Mouse (Mus musculus) heart, embryonic 11.5 days (tissue): ENCODE results near the gene Mrps18a. TPM values are rescaled to one million over a fixed set of nuclear protein-coding genes. Genes with fewer than 3 reads are reported as not detected.

Source experiments
- ATAC-seq: fragments of 200-750 bp; cut with Nextera tagmentation; replicated peaks from 2 replicates; pipeline ENCODE4 v1.8.0; 2017; ENCODE audit warnings: moderate library complexity; ENCODE audit not compliant: insufficient number of reproducible peaks, low FRiP score, low TSS enrichment
- H3K27ac ChIP-seq: fragments of 300-500 bp; sonication (generic); 2 replicates; pipeline ENCODE4 v1.5.1; 2014; ENCODE audit warnings: mild to moderate bottlenecking, low read depth, low read length
- H3K27me3 ChIP-seq: fragments of 300-500 bp; sonication (generic); 2 replicates; pipeline ENCODE4 v1.6.1; 2014; ENCODE audit warnings: mild to moderate bottlenecking, low read length, mixed read lengths; ENCODE audit not compliant: control insufficient read depth, insufficient read depth
- H3K36me3 ChIP-seq: fragments of 300-500 bp; sonication (generic); 2 replicates; pipeline ENCODE4 v1.6.1; 2014; ENCODE audit warnings: mild to moderate bottlenecking, low read length, moderate library complexity, mixed read lengths; ENCODE audit not compliant: control insufficient read depth, insufficient read depth
- H3K4me1 ChIP-seq: fragments of 300-500 bp; sonication (generic); 2 replicates; pipeline ENCODE4 v1.6.1; 2014; ENCODE audit warnings: low read length; ENCODE audit not compliant: control insufficient read depth, insufficient read depth
- H3K4me2 ChIP-seq: fragments of 300-500 bp; sonication (generic); 2 replicates; pipeline ENCODE4 v1.6.1; 2014; ENCODE audit warnings: mild to moderate bottlenecking, moderate library complexity
- H3K4me3 ChIP-seq: fragments of 300-500 bp; sonication (generic); 2 replicates; pipeline ENCODE4 v1.5.1; 2014; ENCODE audit warnings: low read depth, low read length
- H3K9ac ChIP-seq: fragments of 300-500 bp; sonication (generic); 2 replicates; pipeline ENCODE4 v1.6.1; 2014; ENCODE audit warnings: mild to moderate bottlenecking, low read depth, low read length, moderate library complexity
- H3K9me3 ChIP-seq: fragments of 300-500 bp; sonication (generic); replicated peaks from 2 replicates; pipeline ENCODE4 v1.6.1; 2016; ENCODE audit warnings: low read length; ENCODE audit not compliant: control insufficient read depth
- WGBS: fragments of 180-500 bp; shearing (Covaris S2); extraction: QIAGEN DNeasy Blood & Tissue Kit; methylation state at CpG from one replicate; pipeline ENCODE4 v1.1.7; 2014; ENCODE audit not compliant: insufficient replicate concordance; 5-methylcytosine and 5-hydroxymethylcytosine counted together
- polyA plus RNA-seq: library from polyadenylated mRNA; unstranded; fragments of >200 nt; fragmentation: Nextera tagmentation; extraction: Ambion mirVana; gene quantifications from 2 replicates; pipeline ENCODE4 v1.2.1, GENCODE M21; 2014

Mrps18a gene
- polyA plus RNA-seq, 1 experiment from 2014 or later: 123 TPM

DNA sequence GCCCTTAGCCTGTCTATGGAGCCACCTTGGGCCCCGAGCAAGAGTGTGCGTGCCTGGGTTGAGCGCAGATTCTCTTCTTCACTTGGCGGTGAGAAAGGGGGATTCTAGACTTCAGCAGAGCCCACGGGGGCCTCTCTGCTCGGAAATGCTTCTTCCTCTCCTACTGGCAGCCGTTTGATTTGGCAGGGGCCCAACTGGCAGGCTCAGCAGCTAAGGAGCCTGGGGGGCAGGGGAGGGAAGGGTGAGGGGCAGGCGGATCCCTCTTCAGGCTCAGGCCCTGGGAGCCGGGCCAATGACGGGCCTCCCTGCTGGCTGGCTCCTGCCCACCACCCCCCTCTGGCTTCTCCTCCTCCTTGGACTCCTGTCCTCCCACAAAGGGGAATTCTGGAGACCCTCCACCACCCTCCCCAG, 26.7 kb upstream of the Mrps18a start:
- Histone ChIP-seq H3K4me3 (0 out of 2 replicates have a peak overlapping the region, but pooled peaks have one; percentile 6), H3K4me2 (peak overlapping the region; percentile 59), H3K36me3 (no peaks in the 10 kb centered on the region), H3K9me3 (no peaks in the 10 kb centered on the region), H3K27me3 (0 out of 2 replicates have a peak, but pooled peaks cover 4% of the 10 kb centered on the region), H3K4me1 (peaks cover 30% of the 10 kb centered on the region), H3K9ac (peak overlapping the region; percentile 40; the same call in 1 of the 2 replicates), H3K27ac (peak overlapping the region; percentile 63)
- peak; percentile 74 for ATAC-seq
- 10% methylated on average over 10 of the region's 10 CpGs for WGBS

DNA sequence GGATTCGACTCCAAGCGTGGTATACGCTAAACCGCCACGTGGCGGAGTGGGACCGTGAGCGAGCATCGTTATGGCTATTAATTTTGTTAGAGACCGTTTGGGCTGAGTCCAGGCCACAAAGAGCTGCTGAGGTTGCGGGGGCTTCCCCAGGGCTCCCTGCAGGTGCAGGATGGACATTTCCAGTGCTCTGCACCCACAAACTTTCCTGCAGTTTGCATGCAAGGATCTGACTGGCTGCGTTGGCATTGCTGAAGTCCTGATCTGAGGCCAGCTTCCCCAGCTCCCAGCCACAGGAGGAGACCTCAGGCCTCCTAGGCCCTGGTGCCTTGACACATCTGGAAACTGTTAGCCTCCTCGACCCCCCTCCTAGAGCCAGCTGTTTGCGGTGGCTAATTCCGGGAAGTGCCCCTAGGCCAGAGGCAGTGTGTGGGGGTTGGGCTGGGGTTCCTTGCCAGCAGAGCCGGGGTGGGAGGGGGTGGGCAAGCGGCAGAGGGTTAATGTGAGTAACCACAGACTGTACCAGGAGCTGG, 24.4 kb upstream of the Mrps18a start:
- 51% methylated on average over 17 of the region's 17 CpGs for WGBS
- H3K4me2 ChIP-seq: no peak overlapping the region
- H3K27me3 ChIP-seq: 0 out of 2 replicates have a peak, but pooled peaks cover 4% of the 10 kb centered on the region
- ATAC-seq: no peak
- H3K4me3 ChIP-seq: no peak overlapping the region
- peaks cover 19% of the 10 kb centered on the region for H3K4me1 ChIP-seq
- H3K9ac ChIP-seq: no peak overlapping the region
- H3K27ac ChIP-seq: no peak overlapping the region
- no peaks in the 10 kb centered on the region for H3K36me3 ChIP-seq
- H3K9me3 ChIP-seq: no peaks in the 10 kb centered on the region

DNA sequence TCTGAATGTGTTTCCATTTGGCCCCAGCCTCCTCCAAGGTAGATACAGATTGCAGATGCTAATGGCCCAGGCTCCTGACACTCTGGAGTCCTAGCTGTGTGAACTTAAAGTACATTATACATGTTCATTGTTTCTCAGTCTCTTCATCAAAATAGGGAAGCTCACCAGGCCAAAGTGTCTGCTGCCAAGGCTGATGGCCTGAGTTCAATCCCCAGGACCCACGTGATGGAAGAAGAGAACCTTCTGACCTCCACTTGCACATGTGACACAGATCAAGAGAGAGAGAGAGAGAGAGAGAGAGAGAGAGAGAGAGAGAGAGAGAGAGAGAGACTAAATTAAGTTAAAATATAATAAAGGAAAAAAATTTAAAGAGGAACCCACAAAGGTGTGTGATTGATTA, 19.4 kb upstream of the Mrps18a start:
- Histone ChIP-seq H3K4me3 (no peak overlapping the region), H3K27me3 (peaks cover 10% of the 10 kb centered on the region), H3K4me1 (peaks cover 3% of the 10 kb centered on the region; the same call in 1 of the 2 replicates), H3K27ac (no peak overlapping the region), H3K9me3 (no peaks in the 10 kb centered on the region), H3K36me3 (no peaks in the 10 kb centered on the region), H3K4me2 (no peak overlapping the region), H3K9ac (no peak overlapping the region)
- 84% methylated on average over 1 of the region's 1 CpGs for WGBS
- no peak for ATAC-seq

DNA sequence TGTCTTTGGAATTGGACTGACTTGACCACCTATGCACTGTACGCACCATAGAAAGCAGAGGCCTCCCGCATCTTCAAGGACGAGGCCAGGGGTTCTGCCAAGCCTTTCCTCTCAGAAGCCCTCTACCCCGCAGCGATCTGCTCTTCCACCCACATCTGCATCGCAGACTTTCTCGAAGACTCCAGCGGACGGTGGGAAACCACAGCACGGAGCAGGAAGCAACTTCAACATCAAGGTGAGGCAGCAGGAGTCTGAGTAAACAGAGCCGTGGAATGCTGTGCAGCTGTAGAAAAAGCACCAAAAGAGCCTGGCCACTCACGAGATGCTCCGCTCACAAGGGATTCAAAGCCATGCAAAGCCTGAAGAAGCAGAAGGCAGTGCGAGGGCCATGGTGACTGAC, 18.9 kb upstream of the Mrps18a start:
- Histone ChIP-seq H3K27ac (no peak overlapping the region), H3K4me1 (no peaks in the 10 kb centered on the region), H3K4me2 (no peak overlapping the region), H3K9me3 (no peaks in the 10 kb centered on the region), H3K27me3 (peaks cover 10% of the 10 kb centered on the region), H3K36me3 (no peaks in the 10 kb centered on the region), H3K4me3 (no peak overlapping the region), H3K9ac (no peak overlapping the region)
- ATAC-seq: no peak
- 74% methylated on average over 14 of the region's 14 CpGs for WGBS

DNA sequence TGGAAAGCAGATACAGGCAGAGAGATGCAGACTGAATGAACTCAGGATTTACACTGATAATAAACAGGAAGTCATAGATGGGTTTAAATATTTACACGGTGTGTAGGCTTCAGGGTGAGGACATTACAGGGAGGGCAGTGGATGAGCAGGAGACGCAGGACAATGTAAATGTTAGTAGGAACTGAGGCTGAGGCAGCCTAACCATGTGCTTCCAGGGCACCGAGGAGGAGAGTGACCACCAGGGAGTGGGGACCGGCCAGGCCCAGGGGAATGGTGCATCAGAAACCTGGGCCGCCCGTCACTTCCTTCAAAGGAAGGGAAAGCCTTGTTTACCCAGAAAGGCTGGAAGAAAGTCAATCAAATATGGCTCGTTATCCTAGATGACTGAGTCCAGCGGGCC, 12.3 kb upstream of the Mrps18a start:
- Histone ChIP-seq H3K27ac (no peak overlapping the region), H3K4me1 (no peaks in the 10 kb centered on the region), H3K9ac (no peak overlapping the region), H3K27me3 (peaks cover 6% of the 10 kb centered on the region; the same call in 1 of the 2 replicates), H3K4me3 (no peak overlapping the region), H3K9me3 (no peaks in the 10 kb centered on the region), H3K36me3 (no peaks in the 10 kb centered on the region), H3K4me2 (no peak overlapping the region)
- 53% methylated on average over 8 of the region's 8 CpGs for WGBS
- ATAC-seq: no peak

DNA sequence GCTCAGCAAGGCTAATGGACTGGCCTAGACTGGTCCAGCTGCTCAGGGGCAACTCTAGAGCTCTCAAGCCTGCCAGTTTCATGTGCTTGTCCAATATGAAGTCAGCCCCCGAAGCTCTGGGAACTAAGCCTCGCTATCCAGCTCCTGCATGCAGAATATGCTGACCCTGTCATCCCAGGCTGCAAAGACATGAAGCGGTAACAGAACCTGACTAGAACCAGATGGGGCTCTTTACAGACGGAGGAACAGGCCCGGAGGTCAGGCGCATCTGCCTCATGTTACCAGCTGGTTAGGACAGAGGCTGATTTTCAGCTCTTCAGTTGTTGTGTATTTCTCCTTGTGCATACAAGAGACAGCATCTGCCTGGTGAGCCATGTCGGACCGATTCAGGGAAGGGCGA, 8.9 kb upstream of the Mrps18a start:
- no peak for ATAC-seq
- no peaks in the 10 kb centered on the region for H3K27me3 ChIP-seq
- no peaks in the 10 kb centered on the region for H3K9me3 ChIP-seq
- 74% methylated on average over 9 of the region's 9 CpGs for WGBS
- H3K4me1 ChIP-seq: no peaks in the 10 kb centered on the region
- no peak overlapping the region for H3K4me3 ChIP-seq
- H3K27ac ChIP-seq: no peak overlapping the region
- H3K9ac ChIP-seq: no peak overlapping the region
- no peak overlapping the region for H3K4me2 ChIP-seq
- H3K36me3 ChIP-seq: no peaks in the 10 kb centered on the region

DNA sequence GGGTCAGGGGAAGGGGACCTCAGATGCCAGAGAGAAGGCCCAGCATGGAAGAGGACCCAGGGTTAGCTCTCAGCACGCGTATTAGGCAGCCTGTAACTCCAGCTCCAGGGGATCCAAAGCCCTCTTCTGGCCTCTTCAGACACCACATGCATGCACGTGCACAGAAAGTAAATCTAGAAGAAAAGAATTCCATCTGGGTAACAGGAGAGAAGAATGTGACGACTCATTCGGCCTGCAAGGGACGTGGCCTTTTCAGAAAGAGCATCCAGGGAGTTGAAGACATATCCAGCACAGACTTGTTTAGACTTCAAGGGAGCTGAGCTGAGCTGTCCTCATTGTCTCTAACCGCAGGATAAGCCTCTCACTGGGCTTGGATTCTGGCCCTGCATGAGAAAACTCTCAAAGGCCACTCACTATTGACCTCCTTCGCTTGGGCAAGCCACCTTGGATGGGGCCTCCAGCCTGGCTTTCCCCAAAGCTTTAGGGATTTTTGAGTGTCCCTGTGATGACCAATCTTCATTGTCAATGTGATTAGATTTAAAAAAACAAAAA, 8.1 kb upstream of the Mrps18a start:
- Histone ChIP-seq H3K36me3 (no peaks in the 10 kb centered on the region), H3K9ac (no peak overlapping the region), H3K27me3 (no peaks in the 10 kb centered on the region), H3K9me3 (no peaks in the 10 kb centered on the region), H3K4me1 (no peaks in the 10 kb centered on the region), H3K27ac (no peak overlapping the region), H3K4me2 (no peak overlapping the region), H3K4me3 (no peak overlapping the region)
- ATAC-seq: no peak
- 70% methylated on average over 8 of the region's 8 CpGs for WGBS

DNA sequence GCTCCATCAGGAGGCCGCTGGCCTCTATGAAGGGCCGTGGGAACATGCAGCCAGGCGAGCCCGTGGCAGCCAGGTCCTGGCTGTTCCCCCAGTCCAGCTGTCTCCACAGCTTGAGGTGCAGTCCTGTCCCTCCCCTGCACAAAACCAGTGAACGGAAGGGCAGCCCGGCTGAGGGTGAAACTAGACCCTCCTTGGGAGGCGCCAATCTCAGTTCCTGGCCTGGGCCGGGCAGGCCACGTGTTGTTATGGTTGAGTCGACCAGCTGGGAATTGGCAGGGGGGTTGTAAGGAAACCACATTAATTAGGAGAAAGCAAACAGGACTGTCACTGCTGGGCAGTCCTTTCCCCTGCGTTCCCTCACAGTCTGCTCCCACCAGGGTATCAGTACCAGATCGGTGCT, 6.3 kb upstream of the Mrps18a start:
- H3K9ac ChIP-seq: 0 out of 2 replicates have a peak overlapping the region, but pooled peaks have one; percentile 13
- ATAC-seq: peak; percentile 46; the same call in 1 of the 2 replicates
- H3K36me3 ChIP-seq: no peaks in the 10 kb centered on the region
- no peaks in the 10 kb centered on the region for H3K4me1 ChIP-seq
- H3K9me3 ChIP-seq: no peaks in the 10 kb centered on the region
- H3K4me2 ChIP-seq: 0 out of 2 replicates have a peak overlapping the region, but pooled peaks have one; percentile 27
- WGBS: 24% methylated on average over 12 of the region's 12 CpGs
- peaks cover 3% of the 10 kb centered on the region; the same call in 1 of the 2 replicates for H3K27me3 ChIP-seq
- H3K27ac ChIP-seq: no peak overlapping the region; the same call in 1 of the 2 replicates
- no peak overlapping the region for H3K4me3 ChIP-seq

DNA sequence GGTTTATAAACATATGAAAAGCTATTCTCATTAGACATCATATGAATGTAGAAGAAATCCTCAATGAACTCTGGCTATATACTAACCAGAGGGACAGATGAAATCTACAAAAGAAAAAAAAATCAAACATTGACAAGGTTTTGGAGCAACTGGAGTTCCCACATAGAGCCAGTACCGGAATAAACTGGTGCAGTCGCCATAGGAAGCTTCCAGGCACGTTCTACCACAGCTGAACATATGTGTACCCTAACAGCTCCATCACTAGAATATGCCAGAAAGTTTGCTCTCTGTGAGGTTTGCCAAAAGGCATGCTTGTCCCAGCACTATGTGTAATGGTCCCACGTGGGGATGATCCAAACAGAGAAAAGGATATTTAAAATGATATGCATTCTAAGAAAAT, 2.5 kb upstream of the Mrps18a start:
- Histone ChIP-seq H3K9me3 (no peaks in the 10 kb centered on the region), H3K4me2 (no peak overlapping the region), H3K9ac (no peak overlapping the region), H3K36me3 (no peaks in the 10 kb centered on the region), H3K27ac (no peak overlapping the region), H3K4me1 (peaks cover 5% of the 10 kb centered on the region; the same call in 1 of the 2 replicates), H3K27me3 (peaks cover 3% of the 10 kb centered on the region; the same call in 1 of the 2 replicates), H3K4me3 (no peak overlapping the region)
- no peak for ATAC-seq
- 73% methylated on average over 4 of the region's 4 CpGs for WGBS
